9 mouse cellular contexts compared by ENCODE assay signal in genomic region chr5:149389548-149390211, GRCm38 (mm10). TPM values are rescaled to one million over a fixed set of nuclear protein-coding genes. Genes with fewer than 3 reads are reported as not detected.
DNase-seq lines count a peak whose midpoint lies in the region; ATAC-seq and TF ChIP-seq lines count a peak whose summit lies in the region.
"Had no signal": no experiment of that assay in that cellular context is flagged by ENCODE, and none has a peak within 500 bp of the region (broad histone marks: within the 10 kb centered on the region; RNA-seq: fewer than 3 reads in every experiment).

No protein-coding gene starts in this region.

- H3K36me3 ChIP-seq in stomach, postnatal 0 days (ENCODE audit: control insufficient read depth, insufficient read depth, low read length): no peaks in the 10 kb centered on the region

- TF ChIP-seq EP300 in stomach, postnatal 0 days (optimal IDR thresholded peaks at IDR 0.05): no peak

- peak; percentile 87 for ATAC-seq in stomach, postnatal 0 days (ENCODE audit: low FRiP score, low TSS enrichment)

- TF ChIP-seq CTCF in stomach, postnatal 0 days (IDR thresholded peaks at IDR 0.05; ENCODE audit: low read depth): no peak

- H3K9me3 ChIP-seq in stomach, postnatal 0 days (ENCODE audit: control insufficient read depth, low read length): no peaks in the 10 kb centered on the region

- no peaks in the 10 kb centered on the region for H3K4me1 ChIP-seq in stomach, postnatal 0 days (replicated peaks; ENCODE audit: control insufficient read depth, insufficient read depth)

- no peaks in the 10 kb centered on the region for H3K27me3 ChIP-seq in stomach, postnatal 0 days (ENCODE audit: control insufficient read depth, insufficient read depth, low read length)
- H3K27me3 ChIP-seq: megakaryocyte, embryonic 14.5 days had no signal

- DNase-seq in ovary, postnatal 36 days (ENCODE audit: low spot score): peak; percentile 26
- no peak for DNase-seq in ovary, postnatal 14 days (ENCODE audit: low spot score)
- DNase-seq in gastrocnemius, adult 8-10 months (ENCODE audit: low spot score in 2 of 2): peak; percentile 53 to 64
- DNase-seq in kidney, adult 8-10 months: peak; percentile 6 to 33
- no peak for DNase-seq in stomach, postnatal 0 days (ENCODE audit: low spot score)
- no peak for DNase-seq in layer of hippocampus, postnatal 10 days (ENCODE audit: low spot score in 2 of 2)
- no peak for DNase-seq in layer of hippocampus, adult 8-10 months (ENCODE audit: low spot score in 2 of 2)
- no peak for DNase-seq in spleen, postnatal 14 days (ENCODE audit: low spot score in 2 of 2)

- 0 out of 2 replicates have a peak overlapping the region, but pooled peaks have one; percentile 35 for H3K9ac ChIP-seq in stomach, postnatal 0 days (ENCODE audit: low read length)

- WGBS in stomach, postnatal 0 days: 32% methylated on average over 11 of the region's 11 CpGs

- no peak overlapping the region for H3K4me2 ChIP-seq in stomach, postnatal 0 days (replicated peaks; ENCODE audit: low read depth)

- H3K4me3 ChIP-seq in stomach, postnatal 0 days (ENCODE audit: low read depth, low read length): no peak overlapping the region
- H3K4me3 ChIP-seq: megakaryocyte, embryonic 14.5 days had no signal

- H3K27ac ChIP-seq in stomach, postnatal 0 days (replicated peaks): peak overlapping the region; percentile 82

RNA-seq across cellular contexts. Expression of gene Medag, which starts 21.9 kb away (rescaled TPM):
- 10 to 100 TPM in 2 of 4 experiments, 1 to 10 TPM in 2; 6.8 to 11.4 (median 9.4) TPM for total RNA-seq in gastrocnemius, adult 8-10 months (2022)
- 3.4 and 4.1 TPM in 2 replicates for polyA plus RNA-seq in stomach, postnatal 0 days (2015; fragmentation: Nextera tagmentation; extraction: Ambion mirVana)
- 1 to 10 TPM in 1 of 2 experiments, under 1 TPM in 1; 0.78 to 1.3 TPM for total RNA-seq in layer of hippocampus, postnatal 10 days (2021)
- 1 to 10 TPM; 3.5 to 4.1 (median 3.7) TPM for total RNA-seq in layer of hippocampus, adult 8-10 months (2022)

RNA-seq across cellular contexts. Expression of gene Tex26, which starts 49.8 kb away (rescaled TPM):
- total RNA-seq in gastrocnemius, adult 8-10 months (2022): not detected
- 0.27 and 0.61 TPM in 2 replicates for polyA plus RNA-seq in stomach, postnatal 0 days (2015; fragmentation: Nextera tagmentation; extraction: Ambion mirVana)
- total RNA-seq in layer of hippocampus, postnatal 10 days (2021): under 1 TPM; 0.50 to 0.69 TPM
- under 1 TPM in 1 of 4 experiments, not detected in 3; 0.23 TPM for total RNA-seq in layer of hippocampus, adult 8-10 months (2022)

Comparison
In these comparisons a context has a peak if more than half of its experiments do, and no peak if none do; other contexts are left out.
1. DNase-seq: peak in ovary, postnatal 36 days (single experiment), gastrocnemius, adult 8-10 months (2 of 2) and kidney, adult 8-10 months (2 of 2); none in ovary, postnatal 14 days (single experiment), stomach, postnatal 0 days (single experiment), layer of hippocampus, postnatal 10 days (0 of 2), layer of hippocampus, adult 8-10 months (0 of 2) and spleen, postnatal 14 days (0 of 2).